Mouse (Mus musculus): Measurements from ENCODE around the gene Zfp553.
A peak's percentile ranks its signal among the peaks of the same experiment; 100 is the strongest.

Gene Zfp553

DNA sequence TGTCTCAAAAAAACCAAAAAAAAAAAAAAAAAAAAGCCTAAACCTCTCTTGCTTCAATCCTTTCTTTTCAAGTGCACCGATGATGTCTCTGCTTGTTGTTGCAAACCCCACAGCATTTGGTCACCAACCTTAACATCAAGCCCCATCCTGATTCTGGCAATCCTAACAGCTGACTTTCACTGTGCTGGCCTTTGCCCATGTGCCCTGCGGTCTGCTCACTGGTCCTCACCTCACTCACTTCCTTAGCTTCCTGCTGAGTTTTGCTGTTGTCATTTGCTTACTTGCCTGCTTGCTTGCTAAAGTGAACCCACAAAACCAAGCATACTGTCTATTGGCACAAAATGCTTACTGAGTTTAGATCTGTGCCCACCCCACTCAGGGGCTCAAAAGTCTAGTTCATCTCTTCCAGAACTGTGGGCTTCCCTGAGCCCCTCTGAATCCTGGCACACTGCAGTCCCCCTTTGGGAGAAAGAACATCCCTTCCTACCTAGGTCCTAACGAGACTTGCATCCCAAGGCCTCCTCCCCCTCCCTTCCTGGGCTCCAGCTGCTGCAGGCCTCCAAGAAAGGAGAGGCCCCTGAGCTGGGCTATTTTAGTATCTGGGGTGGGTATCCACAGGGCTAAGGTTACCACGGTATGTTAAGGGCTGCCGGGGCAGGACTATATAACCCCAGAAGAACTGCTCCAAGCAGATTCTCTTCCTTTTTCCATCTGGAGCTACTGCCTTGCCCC, 21.7 kb upstream of the Zfp553 start:
- DNase-seq = no peak

DNA sequence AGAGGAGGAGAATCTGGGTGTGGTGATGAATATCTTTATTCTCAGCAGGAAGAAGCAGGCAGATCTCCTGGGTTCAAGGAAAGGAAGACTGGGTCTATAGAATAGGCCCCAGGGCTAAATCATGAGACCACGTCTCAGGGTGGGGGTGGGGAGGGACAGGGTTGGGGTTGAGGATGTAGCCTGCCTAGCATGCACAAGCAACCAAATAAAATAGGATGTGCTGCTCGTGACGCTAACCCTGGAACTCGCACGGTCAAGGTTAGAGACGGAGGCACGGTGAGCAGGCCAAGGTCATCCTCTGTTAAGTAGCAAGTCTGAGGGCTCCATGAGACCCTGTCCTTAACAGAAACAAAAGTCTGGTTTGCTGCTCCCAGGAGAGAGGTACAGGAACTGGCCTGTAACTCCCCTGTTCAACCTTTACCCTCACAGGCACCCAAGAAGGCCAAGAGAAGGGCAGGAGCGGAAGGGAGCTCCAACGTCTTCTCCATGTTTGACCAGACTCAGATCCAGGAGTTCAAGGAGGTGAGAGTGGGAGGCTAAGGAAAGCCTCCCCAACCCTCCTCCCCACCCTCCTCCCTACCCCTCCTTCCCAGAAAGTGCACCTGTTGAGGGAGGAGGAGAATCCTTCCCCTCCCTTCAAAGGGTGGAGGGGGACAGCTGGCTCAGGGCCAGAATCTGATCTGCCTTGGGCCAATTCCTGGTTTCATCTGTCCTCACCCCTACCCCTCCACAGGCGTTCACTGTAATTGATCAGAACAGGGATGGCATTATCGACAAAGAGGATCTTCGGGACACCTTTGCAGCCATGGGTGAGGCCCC, 20.2 kb upstream of the Zfp553 start:
- no peak for DNase-seq

DNA sequence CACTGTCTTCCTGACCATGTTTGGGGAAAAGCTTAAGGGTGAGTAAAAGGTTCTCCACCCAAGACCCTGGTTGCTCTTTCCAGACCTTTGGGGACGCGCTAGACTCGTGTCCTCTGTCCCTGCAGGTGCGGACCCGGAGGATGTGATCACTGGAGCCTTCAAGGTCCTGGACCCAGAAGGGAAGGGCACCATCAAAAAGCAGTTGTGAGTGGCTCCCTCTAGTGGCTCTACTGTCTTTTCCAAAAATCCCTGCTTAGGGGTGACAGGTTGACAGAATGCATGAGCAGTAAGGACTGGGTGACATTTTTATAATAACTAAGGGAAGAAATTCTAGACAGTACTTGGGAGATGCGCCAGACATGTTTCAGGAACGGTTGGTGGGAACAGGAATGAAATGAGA, 19.4 kb upstream of the Zfp553 start:
- DNase-seq = no peak

- no peak for DNase-seq
Observed at GRCm38 (mm10) chr7:127213930-127214329, 18.9 kb upstream of the Zfp553 start.

DNA sequence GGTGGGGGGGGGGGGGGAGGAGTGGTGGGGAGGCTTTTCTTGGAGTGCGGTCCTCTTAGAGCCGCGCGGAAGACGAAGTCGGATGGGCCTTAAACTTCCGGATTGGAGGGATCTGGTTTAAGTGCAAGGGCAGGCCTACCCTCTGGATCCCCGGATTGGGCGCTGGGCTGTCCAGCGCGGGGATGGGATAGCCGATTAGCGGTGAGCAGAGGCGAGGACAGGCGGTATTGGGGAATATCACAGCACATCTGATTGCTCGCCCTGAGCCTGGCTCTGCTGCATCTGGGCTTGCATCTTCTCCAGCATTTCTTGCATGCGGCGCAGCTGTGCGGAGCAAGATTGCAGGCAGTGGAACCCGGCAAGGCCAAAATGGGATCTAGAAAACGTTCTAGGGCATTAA, 18.3 kb upstream of the Zfp553 start:
- DNase-seq = no peak

- peak; percentile 79 for DNase-seq
Observed at GRCm38 (mm10) chr7:127214981-127215871, 17.6 kb upstream of the Zfp553 start.

DNA sequence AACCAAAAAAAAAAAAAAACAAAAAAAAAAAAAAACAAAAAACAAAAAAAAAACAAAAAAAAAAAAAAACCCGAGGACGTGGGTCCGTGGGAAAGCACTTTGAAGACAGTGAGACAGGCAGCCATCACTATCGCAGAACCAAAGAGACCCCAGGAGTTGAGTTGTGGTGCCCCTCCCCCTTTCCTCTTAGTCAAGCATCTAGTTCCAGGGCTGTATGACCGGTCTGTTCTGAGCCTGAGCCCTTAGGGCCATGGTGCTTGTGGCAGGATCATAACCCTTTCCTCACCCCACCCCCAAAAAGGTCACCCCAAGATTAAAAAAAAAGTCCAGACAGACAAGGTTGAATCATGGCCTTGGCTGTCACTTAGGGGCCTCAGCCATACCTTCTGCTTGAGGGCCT, 16.6 kb upstream of the Zfp553 start:
- no peak for DNase-seq

DNA sequence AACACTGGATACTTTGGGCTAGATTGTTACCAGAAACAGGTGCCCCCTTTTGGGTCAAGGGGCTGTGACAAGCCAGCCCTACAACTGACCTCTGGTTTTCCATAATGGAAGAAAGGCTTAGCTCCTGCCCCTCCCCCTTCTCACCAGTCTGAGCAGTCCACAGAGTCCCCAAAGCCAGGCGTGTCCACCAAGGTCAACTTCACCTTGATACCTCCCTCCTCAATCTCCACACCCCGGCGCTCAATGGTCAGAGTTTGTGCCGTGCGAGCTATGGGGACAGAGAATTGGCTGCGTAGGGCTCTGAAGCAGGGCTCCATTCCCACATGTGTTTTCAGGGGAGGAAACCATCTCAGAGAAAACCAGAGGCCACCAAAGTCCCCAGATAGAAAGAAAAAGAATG, 15.4 kb upstream of the Zfp553 start:
- DNase-seq = no peak

- no peak for DNase-seq
Observed at GRCm38 (mm10) chr7:127217901-127218642, 14.8 kb upstream of the Zfp553 start.

DNA sequence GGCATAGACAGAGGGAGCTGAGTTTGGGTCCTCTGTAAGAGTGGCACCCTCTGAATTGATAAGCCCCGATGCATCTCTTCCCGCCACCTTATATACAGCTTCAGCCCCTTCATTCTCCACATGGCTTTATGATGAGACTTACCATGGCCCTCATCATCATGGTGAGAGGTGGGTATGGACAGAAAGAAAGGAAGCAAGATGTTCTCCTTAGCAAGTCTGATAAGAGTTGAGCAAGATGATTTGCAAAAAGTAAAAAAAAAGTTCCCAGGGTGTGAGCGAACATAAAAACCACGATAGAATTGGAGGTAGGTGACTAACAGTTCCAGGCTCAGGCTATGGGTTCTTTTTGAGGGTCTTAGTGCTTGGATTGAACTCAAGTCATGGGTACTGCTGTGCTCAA, 14.2 kb upstream of the Zfp553 start:
- DNase-seq = no peak

DNA sequence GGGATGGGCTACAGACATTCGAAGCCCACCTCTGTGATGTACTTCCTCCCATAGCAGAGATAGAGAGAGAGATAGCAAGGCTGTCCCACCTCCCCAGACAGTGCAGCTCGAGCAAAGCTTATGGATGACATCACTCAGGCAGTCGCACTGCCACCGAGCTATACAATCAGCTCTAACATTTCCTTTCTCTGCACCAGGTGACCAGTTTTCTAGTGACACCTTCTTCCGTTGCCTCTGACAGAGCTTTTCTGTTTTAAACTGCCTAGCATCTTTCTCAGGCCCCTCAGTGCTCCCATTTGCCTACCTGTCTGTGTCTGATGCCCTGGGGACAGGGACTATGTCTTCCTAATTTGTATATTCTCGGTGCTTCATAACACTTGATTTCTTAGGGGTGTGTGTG, 12.4 kb upstream of the Zfp553 start:
- DNase-seq = no peak

GRCm38 (mm10) chr7:127223106-127223505, 9.8 kb upstream of the Zfp553 start:
- DNase-seq = no peak

DNA sequence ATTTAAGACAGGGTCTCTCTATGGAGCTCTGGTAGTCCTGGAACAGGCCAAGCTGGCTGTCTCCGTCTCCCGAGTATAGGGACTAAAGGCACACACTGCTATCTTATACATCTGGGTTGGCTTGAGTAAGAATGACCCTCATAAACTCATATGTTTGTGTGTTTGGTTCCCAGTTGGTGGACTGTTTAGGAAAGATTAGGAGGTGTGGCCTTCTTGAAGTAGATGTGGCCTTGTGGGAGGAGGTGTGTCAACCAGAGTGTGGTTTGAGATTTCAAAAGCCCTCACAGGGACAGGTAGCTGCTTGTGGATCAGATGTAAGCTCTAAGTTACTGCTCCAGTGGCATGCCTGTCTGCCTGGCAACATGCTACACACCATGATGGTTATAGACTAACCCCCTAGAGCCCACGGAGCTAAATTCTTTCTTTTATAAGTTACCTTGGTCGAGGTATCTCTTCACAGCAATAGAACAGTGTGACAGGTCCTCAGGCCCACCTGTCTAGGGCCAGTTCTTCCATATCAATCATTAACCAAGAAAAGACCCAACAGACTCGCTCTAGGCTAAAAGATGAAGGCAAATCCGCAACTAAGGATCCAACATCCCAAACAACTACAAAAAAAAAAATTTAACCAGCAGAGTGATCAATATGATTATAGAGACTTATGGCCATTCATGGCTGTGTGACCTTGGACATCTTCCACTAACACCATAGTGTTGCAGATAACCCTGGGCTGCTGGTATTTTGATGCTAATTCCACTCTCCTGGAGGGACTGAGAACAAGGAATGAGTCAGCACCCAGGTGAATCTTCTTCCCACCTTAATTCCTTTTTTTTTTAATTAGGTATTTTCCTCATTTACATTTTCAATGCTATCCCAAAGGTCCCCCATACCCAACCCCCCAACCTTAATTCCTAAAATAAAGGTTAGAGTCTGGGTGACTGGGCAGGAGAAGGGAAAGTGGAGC, 9.1 kb upstream of the Zfp553 start:
- no peak for DNase-seq

- DNase-seq = no peak
Observed at GRCm38 (mm10) chr7:127224616-127225015, 8.2 kb upstream of the Zfp553 start.

DNA sequence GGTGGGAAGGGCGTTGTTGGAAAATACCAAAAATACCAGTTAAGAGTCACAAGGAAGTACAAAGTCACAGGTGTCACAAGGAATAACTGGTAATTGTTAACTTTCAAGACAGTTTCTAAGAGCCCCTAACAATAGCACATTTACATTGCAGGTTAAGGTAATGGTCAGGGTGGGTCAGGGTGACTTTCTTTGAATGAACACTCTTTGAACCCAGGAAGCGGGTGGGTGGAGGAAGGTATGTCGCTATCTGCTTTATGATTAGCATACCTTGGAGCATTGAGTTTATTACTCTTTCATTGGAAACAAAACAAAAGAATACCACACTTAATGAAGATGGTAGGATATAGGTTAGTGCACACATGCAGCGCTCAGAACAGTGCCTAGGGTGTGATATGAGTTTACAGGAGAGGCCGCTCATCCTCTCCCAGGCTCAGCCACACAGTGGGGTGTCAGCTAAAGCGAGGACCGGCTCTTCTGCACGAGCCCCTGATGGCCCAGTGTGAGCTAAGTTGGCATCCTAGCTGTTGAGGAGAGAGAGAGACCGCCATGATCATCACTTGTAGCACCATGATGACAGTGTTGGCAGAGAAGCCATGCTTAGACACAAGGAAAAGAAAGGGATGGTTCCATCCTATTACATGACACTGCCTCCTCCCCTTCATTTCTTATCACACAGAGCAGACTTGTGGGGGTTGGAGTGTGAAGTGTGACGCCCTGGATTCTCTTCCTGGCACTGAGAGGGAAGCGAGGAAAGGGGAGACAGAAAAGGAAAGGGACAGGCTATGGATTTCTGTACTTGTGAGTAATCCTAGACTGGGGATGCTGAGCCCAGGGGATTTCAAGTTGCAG, 7.5 kb upstream of the Zfp553 start:
- DNase-seq = no peak

GRCm38 (mm10) chr7:127228615-127229303, 4.1 kb upstream of the Zfp553 start:
- peak; percentile 83 for DNase-seq

GRCm38 (mm10) chr7:127231376-127231775, 1.5 kb upstream of the Zfp553 start:
- peak; percentile 34 for DNase-seq

- DNase-seq = no peak
Observed at GRCm38 (mm10) chr7:127231826-127232621, 837 bp upstream of the Zfp553 start.

GRCm38 (mm10) chr7:127233368-127233749, 498 bp downstream of the Zfp553 start:
- DNase-seq = peak; percentile 59
